Mouse (Mus musculus) G1E (cell line): ENCODE measurements around the gene Olfr49. TPM values are rescaled to one million over a fixed set of nuclear protein-coding genes. Genes with fewer than 3 reads are reported as not detected.

ENCODE experiments used
- ATAC-seq: 2 replicates; pipeline ENCODE4 v1.8.0; 2016; ENCODE audit warnings: mild to moderate bottlenecking; ENCODE audit not compliant: insufficient number of reproducible peaks, poor library complexity, low FRiP score, severe bottlenecking; ENCODE audit errors: extremely low read depth
- DNase-seq: peaks from one replicate; pipeline ENCODE4 v3.0.0; 2012; ENCODE audit warnings: low spot score
- H3K27me3 ChIP-seq: 2 replicates; pipeline ENCODE4 v1.6.1; 2012; ENCODE audit warnings: mild to moderate bottlenecking, low read length, inconsistent platforms; ENCODE audit not compliant: insufficient read depth
- H3K36me3 ChIP-seq: replicated peaks from 2 replicates; pipeline ENCODE3; 2012; ENCODE audit warnings: mild to moderate bottlenecking, inconsistent platforms
- H3K4me1 ChIP-seq: 2 replicates; pipeline ENCODE4 v1.6.1; 2012; ENCODE audit warnings: low read depth, low read length, inconsistent platforms, mixed read lengths; ENCODE audit not compliant: insufficient read depth
- H3K4me3 ChIP-seq: 2 replicates; pipeline ENCODE4 v1.5.1; 2012; ENCODE audit warnings: low read depth, mild to moderate bottlenecking, inconsistent platforms, low read length, moderate library complexity, mixed read lengths
- H3K9me3 ChIP-seq: replicated peaks from 2 replicates; pipeline ENCODE4 v1.6.1; 2012; ENCODE audit warnings: inconsistent platforms
- CTCF ChIP-seq: IDR thresholded peaks from 2 replicates; pipeline ENCODE4 v1.5.1; 2012; ENCODE audit warnings: low read depth, low read length, inconsistent platforms, mixed read lengths
- GATA1 ChIP-seq: IDR thresholded peaks from 2 replicates; pipeline ENCODE4 v1.6.1; 2012; ENCODE audit warnings: borderline replicate concordance, low read length, inconsistent platforms, mixed read lengths
- GATA2 ChIP-seq: IDR thresholded peaks from 2 replicates; pipeline ENCODE4 v1.6.1; 2012; ENCODE audit warnings: low read depth, low read length, inconsistent platforms, borderline replicate concordance
- POLR2AphosphoS5 ChIP-seq: IDR thresholded peaks from 2 replicates; pipeline ENCODE4 v1.6.1; 2012; ENCODE audit warnings: low read depth, low read length, inconsistent platforms; ENCODE audit not compliant: insufficient replicate concordance
- TAL1 ChIP-seq: conservative IDR thresholded peaks from 2 replicates; pipeline ENCODE4 v1.6.1; 2012; ENCODE audit warnings: low read depth, low read length, inconsistent platforms, mixed read lengths
- polyA plus RNA-seq: library from polyadenylated mRNA; stranded (reverse); fragments of >175 nt; gene quantifications from 2 replicates; pipeline ENCODE4 v1.2.3, GENCODE M21; 2012
- total RNA-seq, 2 experiments: library from RNA; stranded (forward) in 1 of 2; stranded (reverse) in 1 of 2; fragments of 200-1000 nt in 1 of 2; fragments of >200 nt in 1 of 2; fragmentation: Nextera tagmentation in 1 of 2; gene quantifications; 2 replicates each; pipeline ENCODE4 v1.2.3; 2014 to 2017

Olfr49 gene
- total and polyA plus RNA-seq, 3 experiments = 0.27 TPM; not detected in 2

DNA sequence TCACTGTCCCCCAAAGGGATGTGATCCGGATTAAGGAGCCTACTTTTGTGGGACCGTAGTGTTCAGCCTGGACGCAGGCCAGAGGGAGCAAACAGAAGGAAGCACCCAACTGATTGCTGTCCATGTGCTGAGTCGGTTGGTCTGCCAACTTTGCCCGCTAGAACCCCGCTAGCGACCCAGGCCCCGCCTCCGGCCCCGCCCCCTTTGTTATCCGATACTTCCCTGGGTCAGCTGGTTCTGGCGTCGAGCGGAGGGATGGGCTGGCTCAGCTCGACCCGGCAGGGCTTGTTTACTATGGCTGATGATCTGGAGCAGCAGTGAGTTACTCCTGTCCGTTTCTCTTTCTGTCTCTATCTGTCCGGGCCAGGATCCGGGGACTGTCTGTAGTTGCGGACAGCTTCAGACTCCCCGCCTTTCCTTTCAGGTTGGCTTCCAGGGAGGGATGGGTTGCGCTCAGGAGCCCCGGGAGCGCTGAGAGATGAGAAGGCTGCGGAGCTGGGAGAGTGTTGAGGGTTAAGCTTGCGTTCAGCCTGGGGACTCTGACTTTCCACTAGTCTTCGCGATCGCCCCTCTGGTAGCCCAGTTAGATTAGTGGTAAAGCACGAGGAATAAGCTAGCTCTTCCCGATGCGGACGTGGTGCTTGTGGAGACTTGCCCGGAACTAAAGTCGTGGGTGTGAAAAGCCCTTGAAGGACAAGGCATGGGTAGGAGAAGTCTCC lies 25.6 kb downstream of the Olfr49 start:
- peaks cover 15% of the 10 kb centered on the region for H3K36me3 ChIP-seq
- no peaks in the 10 kb centered on the region for H3K9me3 ChIP-seq
- DNase-seq (peak; percentile 68), ATAC-seq (peak; percentile 90)
- peak overlapping the region; percentile 68 for H3K4me3 ChIP-seq
- peaks cover 34% of the 10 kb centered on the region for H3K4me1 ChIP-seq
- no peaks in the 10 kb centered on the region for H3K27me3 ChIP-seq
- TF ChIP-seq GATA1 (no peak), CTCF (no peak), TAL1 (no peak), GATA2 (no peak), POLR2AphosphoS5 (no peak)

DNA sequence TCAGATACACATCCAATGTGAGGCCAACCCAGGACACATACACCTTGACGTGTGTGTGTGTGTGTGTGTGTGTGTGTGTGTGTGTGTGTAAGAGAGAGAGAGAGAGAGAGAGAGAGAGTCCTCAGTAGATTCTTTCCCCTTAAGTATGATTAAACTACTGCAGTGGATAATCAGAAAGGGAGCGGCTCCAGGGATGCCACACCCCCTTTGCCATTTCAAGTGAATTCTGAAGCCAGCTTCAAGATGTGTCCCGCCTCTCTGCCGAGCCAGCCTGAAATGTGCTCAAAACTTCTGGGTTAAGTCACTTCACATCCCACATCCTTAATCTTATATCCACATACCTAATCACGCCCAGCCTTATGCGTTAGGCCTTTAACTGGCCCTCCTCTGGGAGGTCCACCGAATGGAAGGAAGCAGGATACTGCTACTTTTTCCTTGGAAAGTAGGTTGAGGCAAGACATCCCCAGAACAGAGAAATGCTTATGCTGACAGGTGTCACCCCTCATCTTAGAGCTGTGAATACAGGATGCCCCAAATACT lies 26.5 kb downstream of the Olfr49 start:
- no peak overlapping the region for H3K4me3 ChIP-seq
- peaks cover 35% of the 10 kb centered on the region for H3K4me1 ChIP-seq
- TF ChIP-seq GATA2 (no peak), CTCF (no peak), POLR2AphosphoS5 (no peak), TAL1 (no peak), GATA1 (no peak)
- no peaks in the 10 kb centered on the region for H3K27me3 ChIP-seq
- no peaks in the 10 kb centered on the region for H3K9me3 ChIP-seq
- H3K36me3 ChIP-seq = peaks cover 9% of the 10 kb centered on the region
- ATAC-seq (no peak), DNase-seq (no peak)

DNA sequence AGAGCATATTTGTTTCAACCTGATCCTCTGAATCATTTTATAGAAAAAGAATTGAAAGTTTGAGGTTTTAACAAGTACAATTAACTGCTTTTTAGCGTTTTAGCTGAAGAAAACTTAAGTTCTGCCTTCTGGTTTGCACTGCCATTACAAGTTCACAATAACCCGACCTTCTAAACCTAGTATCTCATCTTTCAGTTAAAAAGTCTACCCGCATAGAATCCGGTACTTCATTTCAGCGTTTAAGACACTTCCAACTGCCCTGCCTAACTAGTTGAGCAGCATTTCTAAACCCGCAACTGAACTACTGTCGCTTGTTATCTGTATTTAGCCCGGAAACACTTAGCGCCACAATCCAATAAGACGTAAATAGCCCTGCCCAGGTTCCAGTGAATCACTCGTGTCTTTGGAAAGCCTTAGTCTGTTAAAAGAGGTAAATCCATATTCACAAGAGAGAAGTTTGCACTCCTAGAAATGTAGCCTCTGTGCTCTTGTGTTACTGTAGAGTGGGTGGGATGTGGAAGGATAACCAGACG lies 30.0 kb downstream of the Olfr49 start:
- Histone ChIP-seq H3K27me3 (no peaks in the 10 kb centered on the region), H3K4me1 (peaks cover 47% of the 10 kb centered on the region), H3K4me3 (peak overlapping the region; percentile 84), H3K36me3 (peaks cover 23% of the 10 kb centered on the region), H3K9me3 (no peaks in the 10 kb centered on the region)
- ATAC-seq = no peak
- DNase-seq = no peak
- no peak for TF ChIP-seq CTCF
- TF ChIP-seq POLR2AphosphoS5 = no peak
- no peak for TF ChIP-seq TAL1
- TF ChIP-seq GATA2 = no peak
- no peak for TF ChIP-seq GATA1

GRCm38 (mm10) chr14:54253741-54254291 lies 30.9 kb downstream of the Olfr49 start, which contains the start of the genes Dad1 and Abhd4:
Dad1 (minus strand) TSS chr14:54254104.
Abhd4 (plus strand) TSS chr14:54254188.
- H3K36me3 ChIP-seq = peaks cover 32% of the 10 kb centered on the region
- peak within 1 kb of the TSS; percentile 84 for H3K4me3 ChIP-seq
- peak; percentile 99 for ATAC-seq
- no peak for TF ChIP-seq GATA2
- no peak for TF ChIP-seq TAL1
- TF ChIP-seq CTCF = no peak
- no peak for TF ChIP-seq POLR2AphosphoS5
- TF ChIP-seq GATA1 = no peak
- peaks cover 46% of the 10 kb centered on the region for H3K4me1 ChIP-seq
- no peaks in the 10 kb centered on the region for H3K27me3 ChIP-seq
- DNase-seq = peak; percentile 88
- no peaks in the 10 kb centered on the region for H3K9me3 ChIP-seq

GRCm38 (mm10) chr14:54250122-54250521 lies 34.6 kb downstream of the Olfr49 start:
- Histone ChIP-seq H3K4me3 (no peak overlapping the region; the same call in 1 of the 2 replicates), H3K36me3 (peaks cover 68% of the 10 kb centered on the region)
- TF ChIP-seq GATA2 (no peak), TAL1 (no peak), CTCF (no peak), GATA1 (no peak), POLR2AphosphoS5 (no peak)

GRCm38 (mm10) chr14:54249326-54249725 lies 35.4 kb downstream of the Olfr49 start:
- Histone ChIP-seq H3K36me3 (peaks cover 76% of the 10 kb centered on the region), H3K4me1 (peaks cover 59% of the 10 kb centered on the region)
- ATAC-seq = no peak

More at GRCm38 (mm10) chr14:54250122-54250521, 34.6 kb downstream of the Olfr49 start:
- H3K4me1 ChIP-seq = peaks cover 63% of the 10 kb centered on the region
- no peaks in the 10 kb centered on the region for H3K9me3 ChIP-seq
- H3K27me3 ChIP-seq = no peaks in the 10 kb centered on the region
- no peak for DNase-seq
- no peak for ATAC-seq

More at GRCm38 (mm10) chr14:54249326-54249725, 35.4 kb downstream of the Olfr49 start:
- TF ChIP-seq TAL1 (no peak), CTCF (no peak), GATA2 (no peak), GATA1 (no peak), POLR2AphosphoS5 (no peak)
- Histone ChIP-seq H3K9me3 (no peaks in the 10 kb centered on the region), H3K27me3 (no peaks in the 10 kb centered on the region), H3K4me3 (no peak overlapping the region)
- no peak for DNase-seq
